Mouse (Mus musculus): ENCODE results near the gene Cox4i2. TPM values are rescaled to one million over a fixed set of nuclear protein-coding genes. Genes with fewer than 3 reads are reported as not detected.
A peak's percentile ranks its signal among the peaks of the same experiment; 100 is the strongest.

The Cox4i2 gene
- polyA plus RNA-seq, 1 experiment from 2014 or later, result 3.4 TPM

DNA sequence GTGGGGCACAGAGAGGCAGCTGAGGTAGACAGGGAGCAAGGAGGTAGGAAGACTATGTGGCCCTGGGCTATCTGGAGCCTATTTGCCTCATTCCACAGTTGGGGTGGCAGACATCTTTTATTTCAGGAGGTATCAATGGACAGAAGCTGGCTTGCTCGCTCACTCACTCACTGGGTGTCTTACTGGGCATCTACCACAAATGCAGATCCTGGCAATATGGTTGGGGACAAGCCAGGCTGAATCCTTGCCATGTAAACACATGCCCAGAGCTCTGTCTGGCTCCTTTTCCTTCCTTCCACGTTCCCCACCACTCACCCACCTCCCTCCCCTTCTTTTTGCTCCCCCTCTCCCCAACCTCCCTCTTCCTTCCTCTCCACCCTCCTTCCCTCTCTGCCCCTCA lies 3.5 kb downstream of the Cox4i2 start:
- WGBS (ENCODE audit: insufficient replicate concordance), result 59% methylated on average over 2 of the region's 2 CpGs
- Histone ChIP-seq H3K36me3 (no peaks in the 10 kb centered on the region), H3K27ac (no peak overlapping the region), H3K9ac (no peak overlapping the region), H3K4me2 (no peak overlapping the region), H3K4me3 (no peak overlapping the region), H3K27me3 (replicated peaks) (peaks cover 55% of the 10 kb centered on the region), H3K9me3 (replicated peaks) (no peaks in the 10 kb centered on the region), H3K4me1 (peaks cover 21% of the 10 kb centered on the region)
- no peak for ATAC-seq

DNA sequence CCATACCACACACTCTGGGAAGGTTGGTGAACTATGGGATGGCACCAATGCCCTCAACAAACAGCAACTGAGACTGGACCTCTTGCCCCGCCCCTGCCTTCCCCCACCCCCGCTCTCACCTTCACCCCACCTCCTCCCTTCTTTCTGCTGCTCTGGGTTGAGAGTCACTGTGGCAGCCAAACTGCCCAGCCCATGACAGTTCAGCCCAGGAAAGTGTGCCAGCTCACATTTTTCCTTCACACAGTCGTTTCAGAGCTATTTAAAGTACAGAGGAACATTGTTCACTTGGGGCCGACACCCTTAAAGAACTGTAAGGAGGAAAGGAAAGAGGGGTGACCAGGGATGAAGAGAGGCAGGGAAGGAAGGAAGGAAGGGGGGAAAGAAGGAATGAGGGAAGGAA lies 4.4 kb downstream of the Cox4i2 start:
- Histone ChIP-seq H3K4me3 (no peak overlapping the region), H3K27ac (no peak overlapping the region), H3K9ac (no peak overlapping the region), H3K9me3 (replicated peaks) (no peaks in the 10 kb centered on the region), H3K4me1 (peaks cover 21% of the 10 kb centered on the region), H3K4me2 (no peak overlapping the region), H3K36me3 (no peaks in the 10 kb centered on the region), H3K27me3 (replicated peaks) (peaks cover 49% of the 10 kb centered on the region)
- ATAC-seq, result no peak
- 49% methylated on average over 4 of the region's 4 CpGs for WGBS (ENCODE audit: insufficient replicate concordance)

DNA sequence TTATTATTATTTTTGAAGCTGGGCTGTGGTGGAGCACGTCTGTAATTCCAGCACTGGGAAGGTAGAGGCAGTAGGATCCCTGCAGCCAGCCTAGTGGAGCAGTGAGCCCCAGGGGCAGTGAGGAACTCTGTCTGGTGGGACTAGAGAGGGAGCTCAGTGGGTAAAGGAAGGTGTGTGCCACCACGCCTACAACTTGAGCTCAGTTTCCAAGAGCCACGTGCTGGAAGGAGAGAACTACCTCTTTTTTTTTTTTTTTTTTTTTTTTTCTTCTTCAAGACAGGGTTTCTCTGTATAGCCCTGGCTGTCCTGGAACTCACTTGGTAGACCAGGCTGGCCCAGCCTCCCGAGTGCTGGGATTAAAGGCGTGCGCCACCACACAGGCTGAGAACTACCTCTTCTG lies 9.3 kb downstream of the Cox4i2 start:
- H3K27me3 ChIP-seq (replicated peaks), result peaks cover 16% of the 10 kb centered on the region
- no peaks in the 10 kb centered on the region for H3K9me3 ChIP-seq (replicated peaks)
- no peak overlapping the region for H3K4me2 ChIP-seq
- no peak for ATAC-seq
- no peak overlapping the region for H3K4me3 ChIP-seq
- H3K36me3 ChIP-seq, result no peaks in the 10 kb centered on the region
- no peak overlapping the region for H3K27ac ChIP-seq
- no peak overlapping the region for H3K9ac ChIP-seq
- 54% methylated on average over 6 of the region's 6 CpGs for WGBS (ENCODE audit: insufficient replicate concordance)
- H3K4me1 ChIP-seq, result peaks cover 52% of the 10 kb centered on the region

DNA sequence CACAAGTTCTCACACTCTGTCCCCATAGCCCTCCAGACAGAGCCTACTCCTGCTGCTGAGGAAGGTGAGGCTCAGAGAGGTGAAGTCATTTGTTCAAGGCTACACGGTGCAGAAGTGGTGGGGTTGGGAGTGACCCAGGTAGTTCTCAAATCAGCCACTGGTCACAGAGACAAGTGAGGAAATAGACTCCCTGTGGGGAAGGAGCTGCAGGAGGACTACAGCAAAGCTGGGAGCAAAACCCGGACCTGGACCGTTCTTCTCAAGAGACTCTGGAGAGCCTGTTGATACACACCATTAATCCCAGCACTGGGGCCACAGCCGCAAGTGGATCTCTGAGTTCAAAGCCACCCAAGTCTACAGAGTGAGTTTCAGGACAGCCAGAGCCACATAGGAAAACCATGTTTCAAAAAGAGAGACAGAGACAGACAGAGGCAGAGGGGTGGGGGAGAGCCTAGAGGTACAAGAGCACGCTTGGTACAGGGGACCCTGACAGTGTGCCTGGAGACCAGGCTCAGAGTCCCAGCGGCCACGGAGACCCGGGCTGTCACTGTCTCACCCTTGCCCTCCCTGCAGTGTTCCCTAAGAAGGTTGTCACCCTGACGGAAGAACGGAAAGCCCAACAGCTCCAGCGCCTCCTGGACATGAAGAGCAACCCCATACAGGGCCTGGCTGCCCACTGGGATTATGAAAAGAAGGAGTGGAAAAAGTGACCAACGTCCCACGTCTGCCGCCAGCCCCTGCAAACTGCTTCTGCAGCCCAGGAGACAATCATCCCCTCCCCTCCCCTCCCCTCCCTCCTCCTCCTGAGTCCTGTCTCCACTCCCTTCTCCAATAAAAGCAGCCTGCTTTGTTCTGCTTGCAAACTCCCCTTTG lies 10.4 kb downstream of the Cox4i2 start:
- no peaks in the 10 kb centered on the region for H3K36me3 ChIP-seq
- no peak for ATAC-seq
- peaks cover 24% of the 10 kb centered on the region for H3K27me3 ChIP-seq (replicated peaks)

DNA sequence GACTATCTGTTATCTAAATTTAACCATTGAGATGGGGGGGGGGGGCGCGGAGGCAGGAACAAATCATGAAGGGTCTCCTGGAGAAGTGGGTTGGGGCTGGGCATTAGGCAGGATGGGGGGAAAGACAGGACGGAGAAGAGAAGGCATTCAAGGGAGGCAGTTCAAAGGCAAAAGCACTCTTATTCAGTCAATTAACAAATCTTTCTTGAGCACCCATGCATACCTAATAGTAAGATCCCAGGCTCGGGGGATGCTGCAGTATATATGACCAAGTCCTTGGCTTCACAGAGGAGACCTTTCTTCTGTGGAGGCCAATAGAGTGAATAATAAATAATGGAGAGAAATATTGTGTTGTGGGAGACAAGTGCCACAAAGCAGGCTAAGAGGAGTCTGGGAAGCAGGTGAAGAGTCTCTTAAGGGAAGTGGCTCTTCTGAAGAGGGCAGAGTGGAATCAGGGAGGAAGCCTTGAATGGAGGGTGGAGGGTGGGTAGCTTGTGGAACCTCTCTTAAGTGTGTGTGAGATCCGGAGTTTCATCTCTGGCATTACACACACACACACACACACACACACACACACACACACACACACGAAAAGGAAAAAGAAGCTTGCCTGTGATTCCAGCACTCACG lies 11.2 kb downstream of the Cox4i2 start:
- Histone ChIP-seq H3K9ac (no peak overlapping the region), H3K9me3 (replicated peaks) (no peaks in the 10 kb centered on the region), H3K4me1 (peaks cover 63% of the 10 kb centered on the region), H3K36me3 (no peaks in the 10 kb centered on the region), H3K4me2 (no peak overlapping the region), H3K27ac (no peak overlapping the region), H3K4me3 (no peak overlapping the region), H3K27me3 (replicated peaks) (peaks cover 25% of the 10 kb centered on the region)
- ATAC-seq, result no peak
- 54% methylated on average over 4 of the region's 7 CpGs for WGBS (ENCODE audit: insufficient replicate concordance)

More for the DNA sequence above, 10.4 kb downstream of the Cox4i2 start:
- Histone ChIP-seq H3K4me3 (no peak overlapping the region), H3K4me1 (peaks cover 56% of the 10 kb centered on the region), H3K4me2 (no peak overlapping the region), H3K9me3 (replicated peaks) (no peaks in the 10 kb centered on the region), H3K27ac (no peak overlapping the region), H3K9ac (no peak overlapping the region)
- WGBS (ENCODE audit: insufficient replicate concordance), result 23% methylated on average over 14 of the region's 14 CpGs

DNA sequence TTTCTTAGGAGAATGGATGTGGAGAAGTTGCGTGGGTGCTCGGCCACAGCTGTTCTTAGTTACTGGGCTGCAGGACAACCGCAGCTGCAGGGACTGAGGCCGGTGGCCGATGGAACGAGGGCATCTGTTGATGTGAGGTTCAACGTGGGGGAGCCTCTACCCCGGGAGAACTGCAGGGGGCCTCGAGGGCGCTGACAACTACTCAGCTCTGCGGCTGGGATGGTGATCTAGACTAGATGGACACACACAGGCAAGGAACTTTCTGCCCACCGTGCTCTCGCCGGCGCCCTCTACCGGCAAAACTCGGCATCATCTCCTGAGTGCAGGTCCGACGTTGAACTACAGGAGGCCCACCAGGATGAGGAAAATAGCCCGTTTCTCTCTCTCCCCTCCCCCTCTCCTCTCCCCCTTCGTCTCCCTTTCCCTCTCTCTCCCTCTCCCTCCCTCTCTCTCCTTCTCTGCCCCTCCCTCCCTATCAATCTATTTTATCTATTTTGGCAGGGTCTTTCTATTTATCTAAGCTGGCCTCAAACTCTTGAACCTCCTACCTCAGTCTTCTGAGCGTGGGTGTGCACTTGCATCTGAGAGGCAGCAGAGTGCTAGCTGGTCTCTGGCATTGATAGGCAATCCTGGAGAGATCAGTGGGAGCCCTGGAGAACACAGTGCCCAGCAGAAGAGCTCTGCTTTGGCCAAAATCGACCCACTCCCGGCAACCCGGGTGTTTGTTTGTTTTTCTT lies 12.6 kb downstream of the Cox4i2 start:
- H3K36me3 ChIP-seq, result no peaks in the 10 kb centered on the region
- peak; percentile 53; the same call in 1 of the 2 replicates for ATAC-seq
- no peak overlapping the region for H3K4me3 ChIP-seq
- peaks cover 68% of the 10 kb centered on the region for H3K4me1 ChIP-seq
- peak overlapping the region; percentile 7; the same call in 1 of the 2 replicates for H3K9ac ChIP-seq
- peaks cover 37% of the 10 kb centered on the region for H3K27me3 ChIP-seq (replicated peaks)
- H3K9me3 ChIP-seq (replicated peaks), result no peaks in the 10 kb centered on the region
- H3K4me2 ChIP-seq, result peak overlapping the region; percentile 41
- WGBS (ENCODE audit: insufficient replicate concordance), result 16% methylated on average over 25 of the region's 25 CpGs
- no peak overlapping the region for H3K27ac ChIP-seq

DNA sequence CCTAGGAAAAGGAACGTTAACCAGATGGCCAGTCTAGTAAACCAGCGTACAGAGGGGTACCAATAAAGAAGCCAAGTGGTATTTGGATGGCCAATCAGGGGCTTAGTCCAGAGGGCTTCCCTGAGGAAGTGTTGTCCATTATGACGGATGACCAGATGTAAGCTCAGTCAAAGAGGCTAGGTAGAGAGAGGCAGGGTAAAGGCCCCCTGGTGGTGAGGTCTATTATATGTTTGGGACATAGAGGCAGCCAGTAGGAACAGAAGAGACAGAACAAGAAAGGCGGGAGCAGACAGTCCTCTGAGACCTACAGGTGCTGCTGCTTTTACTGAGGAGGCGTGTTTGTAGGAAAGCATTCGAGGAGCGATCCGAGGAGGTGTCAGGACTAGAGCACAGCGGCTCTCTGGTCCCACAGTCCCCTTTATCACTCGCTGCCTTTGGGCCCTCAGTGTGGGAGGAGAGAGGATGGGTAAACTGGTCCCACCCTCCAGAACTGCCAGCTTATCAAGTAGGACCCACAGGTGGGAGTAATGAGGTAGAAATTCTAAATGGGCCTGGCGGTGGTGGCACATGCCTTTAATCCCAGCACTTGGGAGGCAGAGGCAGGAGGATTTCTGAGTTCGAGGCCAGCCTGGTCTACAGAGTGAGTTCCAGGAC lies 13.8 kb downstream of the Cox4i2 start:
- H3K4me3 ChIP-seq, result no peak overlapping the region
- H3K9me3 ChIP-seq (replicated peaks), result no peaks in the 10 kb centered on the region
- 40% methylated on average over 12 of the region's 12 CpGs for WGBS (ENCODE audit: insufficient replicate concordance)
- H3K9ac ChIP-seq, result no peak overlapping the region; the same call in 1 of the 2 replicates
- peaks cover 46% of the 10 kb centered on the region for H3K27me3 ChIP-seq (replicated peaks)
- 0 out of 2 replicates have a peak overlapping the region, but pooled peaks have one; percentile 16 for H3K27ac ChIP-seq
- H3K4me1 ChIP-seq, result peaks cover 70% of the 10 kb centered on the region
- ATAC-seq, result peak; percentile 65
- H3K4me2 ChIP-seq, result peak overlapping the region; percentile 10; the same call in 1 of the 2 replicates
- no peaks in the 10 kb centered on the region for H3K36me3 ChIP-seq

DNA sequence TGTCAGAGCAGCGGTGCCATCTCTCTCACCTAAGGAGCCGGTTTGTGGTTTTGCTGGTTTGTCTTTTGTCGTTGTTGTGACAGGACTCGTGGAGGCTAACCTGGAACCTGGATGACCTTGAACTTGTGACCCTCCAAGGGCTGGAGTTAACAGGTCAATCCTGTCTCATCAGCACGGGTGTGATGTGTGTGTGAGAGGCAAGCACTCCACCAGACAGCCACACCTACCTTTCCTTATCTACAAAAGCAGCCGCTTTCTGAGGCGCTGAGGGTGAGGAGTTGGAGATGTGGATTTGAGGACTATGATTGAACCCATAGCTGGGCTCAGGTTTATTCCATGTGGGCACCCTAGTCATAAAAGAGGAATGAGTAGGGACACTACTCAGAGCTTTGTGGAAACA lies 15.7 kb downstream of the Cox4i2 start:
- H3K36me3 ChIP-seq, result no peaks in the 10 kb centered on the region
- H3K4me3 ChIP-seq, result no peak overlapping the region
- peaks cover 65% of the 10 kb centered on the region for H3K4me1 ChIP-seq
- H3K27me3 ChIP-seq (replicated peaks), result peaks cover 49% of the 10 kb centered on the region
- H3K9me3 ChIP-seq (replicated peaks), result no peaks in the 10 kb centered on the region
- no peak overlapping the region for H3K27ac ChIP-seq
- peak; percentile 85 for ATAC-seq
- H3K9ac ChIP-seq, result no peak overlapping the region
- WGBS (ENCODE audit: insufficient replicate concordance), result 36% methylated on average over 7 of the region's 7 CpGs
- no peak overlapping the region for H3K4me2 ChIP-seq

DNA sequence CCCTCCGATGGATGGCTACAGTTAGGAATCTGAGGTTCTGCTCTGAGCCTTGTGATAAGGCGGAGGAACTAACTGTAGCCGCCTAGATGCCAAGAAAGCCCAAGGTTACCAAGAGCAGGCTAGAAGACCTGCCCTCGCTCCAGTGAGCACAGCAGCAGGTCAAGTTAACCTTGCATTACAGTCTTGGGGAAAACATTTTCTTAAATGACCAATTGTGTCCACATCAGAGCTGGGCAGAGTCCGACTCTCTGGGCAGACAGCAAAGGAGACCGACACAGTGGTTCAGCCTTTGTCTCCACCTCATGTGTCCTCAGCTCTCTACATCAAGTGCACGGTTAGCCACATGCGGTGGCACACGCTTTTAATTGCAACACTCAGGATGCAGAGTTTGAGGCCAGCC lies 17.6 kb downstream of the Cox4i2 start:
- H3K27ac ChIP-seq, result no peak overlapping the region
- H3K4me3 ChIP-seq, result no peak overlapping the region
- no peaks in the 10 kb centered on the region for H3K9me3 ChIP-seq (replicated peaks)
- no peak overlapping the region for H3K9ac ChIP-seq
- peaks cover 41% of the 10 kb centered on the region for H3K27me3 ChIP-seq (replicated peaks)
- ATAC-seq, result no peak
- WGBS (ENCODE audit: insufficient replicate concordance), result 62% methylated on average over 9 of the region's 9 CpGs
- peaks cover 51% of the 10 kb centered on the region for H3K4me1 ChIP-seq
- H3K4me2 ChIP-seq, result no peak overlapping the region
- no peaks in the 10 kb centered on the region for H3K36me3 ChIP-seq

DNA sequence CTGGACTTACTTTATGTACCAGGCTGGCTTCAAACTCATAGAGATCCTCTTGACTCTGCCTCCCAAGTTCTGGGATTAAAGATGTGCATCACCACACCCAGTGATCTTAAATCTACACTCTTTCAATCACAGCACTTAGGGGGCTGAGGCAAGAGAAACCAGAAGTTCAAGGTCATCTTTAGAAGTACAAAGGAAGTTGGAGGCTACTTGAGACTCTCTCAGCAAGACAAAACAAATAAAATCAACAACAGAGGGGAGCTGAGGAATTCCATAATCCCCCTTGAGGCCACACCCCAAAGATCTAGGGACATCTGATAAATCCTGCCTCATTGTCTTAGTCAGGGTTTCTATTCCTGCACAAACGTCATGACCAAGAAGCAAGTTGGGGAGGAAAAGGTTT lies 18.3 kb downstream of the Cox4i2 start:
- WGBS (ENCODE audit: insufficient replicate concordance), result 18% methylated on average over 1 of the region's 1 CpGs
- no peak overlapping the region for H3K9ac ChIP-seq
- no peak overlapping the region for H3K4me2 ChIP-seq
- H3K4me3 ChIP-seq, result no peak overlapping the region
- no peak for ATAC-seq
- peaks cover 44% of the 10 kb centered on the region for H3K4me1 ChIP-seq
- H3K9me3 ChIP-seq (replicated peaks), result no peaks in the 10 kb centered on the region
- H3K27ac ChIP-seq, result no peak overlapping the region
- H3K36me3 ChIP-seq, result 0 out of 2 replicates have a peak, but pooled peaks cover under 1% of the 10 kb centered on the region
- peaks cover 41% of the 10 kb centered on the region for H3K27me3 ChIP-seq (replicated peaks)

DNA sequence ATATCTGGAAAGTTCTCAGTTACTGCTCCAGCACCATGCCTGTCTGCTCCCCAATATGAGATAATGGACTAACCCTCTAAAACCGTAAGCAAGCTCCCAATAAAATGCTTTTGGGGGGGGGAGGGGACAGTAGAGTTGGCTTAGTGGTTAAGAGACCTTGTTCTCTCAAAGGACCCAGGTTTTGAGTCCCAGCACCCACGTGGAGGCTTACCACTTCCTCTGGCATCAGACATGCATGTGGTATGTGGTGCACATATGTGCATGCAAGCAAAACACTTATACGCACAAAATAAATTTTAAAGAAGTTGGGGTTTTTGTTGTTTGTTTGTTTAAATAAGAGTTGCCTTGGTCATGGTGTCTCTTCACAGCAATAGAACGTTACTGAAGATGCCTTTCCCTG lies 21.4 kb downstream of the Cox4i2 start:
- 53% methylated on average over 4 of the region's 4 CpGs for WGBS (ENCODE audit: insufficient replicate concordance)
- no peak overlapping the region for H3K9ac ChIP-seq

More for the DNA sequence above, 21.4 kb downstream of the Cox4i2 start:
- no peak for ATAC-seq
- no peak overlapping the region for H3K27ac ChIP-seq
- H3K4me1 ChIP-seq, result peaks cover 30% of the 10 kb centered on the region
- H3K4me3 ChIP-seq, result no peak overlapping the region
- H3K36me3 ChIP-seq, result peaks cover 24% of the 10 kb centered on the region
- no peaks in the 10 kb centered on the region for H3K9me3 ChIP-seq (replicated peaks)
- peaks cover 28% of the 10 kb centered on the region for H3K27me3 ChIP-seq (replicated peaks)
- no peak overlapping the region for H3K4me2 ChIP-seq
